Mouse (Mus musculus) E14TG2a.4 (cell line): ENCODE results near the gene Wdr18.

Source experiments
- H3K27me3 ChIP-seq: 2 replicates; pipeline ENCODE4 v1.6.1; 2014; ENCODE audit warnings: low read length, control low read depth; ENCODE audit not compliant: insufficient read depth
- H3K36me3 ChIP-seq: 2 replicates; pipeline ENCODE4 v1.6.1; 2014; ENCODE audit warnings: low read length, control low read depth; ENCODE audit not compliant: insufficient read depth
- H3K4me1 ChIP-seq: replicated peaks from 2 replicates; pipeline ENCODE4 v1.6.1; 2014; ENCODE audit warnings: low read depth, low read length, control low read depth
- H3K4me3 ChIP-seq: replicated peaks from 2 replicates; pipeline ENCODE4 v1.5.1; 2014; ENCODE audit warnings: mild to moderate bottlenecking, low read length
- H3K9me3 ChIP-seq: 2 replicates; pipeline ENCODE4 v1.6.1; 2014; ENCODE audit warnings: low read length, control low read depth
- CTCF ChIP-seq: conservative IDR thresholded peaks from 2 replicates; pipeline ENCODE4 v1.5.1; 2014; ENCODE audit warnings: low read length
- NANOG ChIP-seq: IDR thresholded peaks from 2 replicates; pipeline ENCODE4 v1.6.1; 2014; ENCODE audit warnings: borderline replicate concordance, low read length, mixed read lengths
- POU5F1 ChIP-seq: IDR thresholded peaks from 2 replicates; pipeline ENCODE4 v1.6.1; 2014; ENCODE audit warnings: low read length, borderline replicate concordance

Wdr18 gene

DNA sequence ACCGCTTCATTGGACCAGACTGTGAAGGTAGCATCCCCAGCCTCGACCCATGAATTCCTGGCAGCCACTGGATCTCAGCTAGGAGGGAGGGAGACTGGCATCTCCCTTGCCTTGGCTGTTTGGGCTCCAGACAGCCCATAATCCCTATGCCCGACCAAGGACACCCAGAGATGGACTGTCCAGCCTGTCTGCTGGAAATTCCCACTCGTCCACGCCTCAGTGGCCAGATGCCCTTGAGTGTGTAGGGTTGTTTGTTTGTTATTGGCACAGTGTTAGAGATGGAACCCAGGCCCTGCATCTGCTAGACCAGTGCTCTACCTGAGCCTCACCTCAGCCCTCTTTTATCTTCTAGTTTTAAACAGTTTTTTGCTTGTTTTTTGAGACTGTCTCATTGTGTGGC is 5.4 kb downstream of the Wdr18 start:
- H3K9me3 ChIP-seq, result no peaks in the 10 kb centered on the region
- no peak overlapping the region for H3K4me3 ChIP-seq
- H3K36me3 ChIP-seq, result peaks cover 90% of the 10 kb centered on the region
- peaks cover 9% of the 10 kb centered on the region for H3K27me3 ChIP-seq
- H3K4me1 ChIP-seq, result peaks cover 82% of the 10 kb centered on the region
- no peak for TF ChIP-seq POU5F1
- TF ChIP-seq NANOG, result no peak
- TF ChIP-seq CTCF, result no peak

DNA sequence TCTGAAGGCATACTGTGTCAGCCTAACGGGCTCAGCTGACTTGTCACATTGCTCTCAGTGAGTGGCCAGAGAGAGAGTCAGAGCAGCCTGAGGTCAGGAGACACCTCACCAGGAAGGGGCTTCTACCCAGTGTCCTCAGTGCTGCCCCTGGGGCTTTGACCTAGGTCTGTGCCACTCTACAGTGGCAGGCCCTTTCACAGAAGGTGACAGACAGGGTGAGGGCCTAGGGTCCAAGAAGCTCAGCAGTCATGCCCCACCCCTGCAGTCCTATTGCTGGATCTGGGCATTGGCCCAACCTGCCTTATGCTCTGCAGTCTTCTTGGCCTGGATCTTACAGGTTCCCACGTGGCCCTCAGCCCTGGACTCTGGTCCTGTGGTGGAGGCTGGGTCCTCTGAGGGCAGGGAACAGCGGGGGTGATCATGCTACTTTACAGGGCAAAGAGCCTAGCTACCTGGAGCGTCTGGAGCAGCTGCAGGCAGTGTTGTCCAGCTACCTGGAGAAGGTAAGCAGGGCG is 7.0 kb downstream of the Wdr18 start:
- Histone ChIP-seq H3K27me3 (peaks cover 26% of the 10 kb centered on the region), H3K4me3 (no peak overlapping the region), H3K9me3 (no peaks in the 10 kb centered on the region), H3K36me3 (peaks cover 77% of the 10 kb centered on the region), H3K4me1 (peaks cover 82% of the 10 kb centered on the region)
- TF ChIP-seq CTCF (no peak), NANOG (no peak), POU5F1 (no peak)

DNA sequence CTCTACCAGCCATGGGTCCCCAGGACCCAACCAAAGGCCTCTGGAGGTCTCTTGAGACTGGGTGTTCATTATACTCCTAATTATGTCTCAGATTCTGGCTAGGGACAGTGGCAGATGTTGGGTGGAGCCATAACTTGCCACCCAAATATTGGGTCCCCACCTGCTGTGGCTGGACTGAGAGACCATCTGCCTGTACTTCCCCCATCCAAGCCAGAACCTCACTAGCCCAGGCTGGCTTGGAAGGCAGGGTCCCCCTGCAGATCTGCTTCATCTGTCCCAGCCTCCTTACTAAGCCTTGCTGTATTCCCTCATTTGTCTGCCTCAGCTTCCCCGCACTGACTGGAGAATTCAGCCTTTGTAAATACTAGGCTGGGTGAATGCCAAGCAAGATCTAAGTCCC is 8.2 kb downstream of the Wdr18 start:
- no peaks in the 10 kb centered on the region for H3K9me3 ChIP-seq
- TF ChIP-seq NANOG (no peak), POU5F1 (no peak)
- no peak overlapping the region for H3K4me3 ChIP-seq
- peaks cover 37% of the 10 kb centered on the region for H3K27me3 ChIP-seq
- peaks cover 80% of the 10 kb centered on the region for H3K4me1 ChIP-seq
- peaks cover 65% of the 10 kb centered on the region for H3K36me3 ChIP-seq

DNA sequence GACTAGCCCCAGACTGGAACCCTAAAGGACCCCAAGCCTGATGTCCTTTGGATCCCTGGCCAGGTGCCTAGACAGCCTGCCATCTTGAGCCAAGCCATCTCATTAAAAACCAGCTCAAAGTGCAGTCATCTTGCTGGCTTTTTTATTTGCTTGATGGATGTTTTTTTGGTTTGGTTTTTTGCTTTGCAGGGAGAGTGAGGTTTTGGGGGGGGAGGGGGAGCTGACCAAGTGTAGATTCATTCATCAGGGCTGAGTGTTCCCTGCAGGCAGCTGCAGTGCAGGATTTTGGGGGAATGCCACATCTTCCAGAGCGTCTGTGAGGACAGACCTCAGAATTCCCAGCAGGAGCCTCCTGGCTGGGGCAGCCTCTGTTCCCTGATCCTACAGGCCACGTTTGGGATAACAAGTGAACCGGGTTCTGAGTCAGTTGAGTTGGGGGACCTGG is 9.2 kb downstream of the Wdr18 start:
- H3K27me3 ChIP-seq, result peaks cover 46% of the 10 kb centered on the region
- H3K4me3 ChIP-seq, result no peak overlapping the region
- TF ChIP-seq NANOG (no peak), POU5F1 (no peak), CTCF (no peak)
- peaks cover 55% of the 10 kb centered on the region for H3K36me3 ChIP-seq
- peaks cover 80% of the 10 kb centered on the region for H3K4me1 ChIP-seq
- H3K9me3 ChIP-seq, result no peaks in the 10 kb centered on the region

DNA sequence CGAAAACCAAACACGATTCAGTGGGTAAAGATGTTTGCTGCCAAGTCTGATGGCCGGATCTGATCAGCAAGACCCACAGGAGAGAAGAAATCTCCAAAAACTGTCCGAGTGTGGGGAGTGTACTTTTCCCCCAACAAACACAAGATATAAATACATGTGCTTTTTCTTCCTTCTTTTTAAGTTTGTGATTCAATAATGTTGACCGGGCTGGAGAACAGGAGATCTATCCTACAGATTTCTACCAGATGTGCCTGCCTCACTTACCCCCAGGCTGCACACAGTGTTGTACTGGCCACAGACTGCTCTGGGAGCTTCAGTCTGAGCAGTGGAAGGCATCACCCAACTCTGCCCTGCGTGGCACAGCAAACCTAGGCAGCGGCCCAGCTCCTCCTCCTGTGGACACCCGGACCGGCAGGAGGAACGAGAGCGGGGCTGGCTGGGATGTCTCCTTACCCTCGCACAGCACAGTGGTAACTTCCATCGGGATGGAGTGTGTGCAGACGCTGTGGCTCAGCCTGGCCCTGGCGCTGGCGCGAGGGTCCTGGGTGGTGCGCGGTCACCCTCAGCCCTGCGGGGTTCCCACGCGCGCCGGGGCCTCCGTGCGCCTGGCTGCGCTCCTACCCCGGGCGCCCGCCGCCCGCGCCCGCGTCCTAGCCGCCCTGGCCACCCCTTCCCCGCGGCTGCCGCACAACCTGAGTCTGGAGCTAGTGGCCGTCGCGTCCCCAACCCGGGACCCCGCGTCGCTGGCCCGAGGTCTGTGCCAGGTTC is 10.6 kb downstream of the Wdr18 start, which contains the start of gene Grin3b:
Gene Grin3b (plus strand): TSS at position 301 of the 768 bp plus-strand sequence.
- peak within 1 kb of the TSS; percentile 81 for H3K4me3 ChIP-seq
- H3K36me3 ChIP-seq, result peaks cover 41% of the 10 kb centered on the region
- H3K9me3 ChIP-seq, result no peaks in the 10 kb centered on the region
- H3K4me1 ChIP-seq, result peaks cover 81% of the 10 kb centered on the region
- TF ChIP-seq POU5F1 (no peak), CTCF (no peak), NANOG (no peak)
- peaks cover 60% of the 10 kb centered on the region for H3K27me3 ChIP-seq

DNA sequence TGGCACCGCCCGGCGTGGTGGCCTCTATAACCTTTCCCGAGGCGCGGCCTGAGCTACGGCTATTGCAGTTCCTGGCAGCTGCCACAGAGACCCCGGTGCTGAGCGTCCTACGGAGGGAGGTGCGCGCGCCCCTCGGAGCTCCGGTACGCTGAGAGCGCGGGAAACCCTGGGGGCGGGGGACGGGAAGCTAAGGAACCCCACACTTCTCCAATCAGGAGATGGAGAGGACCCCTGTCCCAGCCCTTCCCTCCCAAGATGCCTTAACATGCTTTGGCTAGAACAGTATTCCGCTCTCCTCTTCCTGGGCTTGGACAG is 11.2 kb downstream of the Wdr18 start:
- Histone ChIP-seq H3K4me1 (peaks cover 81% of the 10 kb centered on the region), H3K27me3 (peaks cover 66% of the 10 kb centered on the region), H3K4me3 (peak overlapping the region; percentile 81), H3K36me3 (peaks cover 35% of the 10 kb centered on the region), H3K9me3 (no peaks in the 10 kb centered on the region)
- TF ChIP-seq NANOG (no peak), CTCF (no peak), POU5F1 (no peak)

DNA sequence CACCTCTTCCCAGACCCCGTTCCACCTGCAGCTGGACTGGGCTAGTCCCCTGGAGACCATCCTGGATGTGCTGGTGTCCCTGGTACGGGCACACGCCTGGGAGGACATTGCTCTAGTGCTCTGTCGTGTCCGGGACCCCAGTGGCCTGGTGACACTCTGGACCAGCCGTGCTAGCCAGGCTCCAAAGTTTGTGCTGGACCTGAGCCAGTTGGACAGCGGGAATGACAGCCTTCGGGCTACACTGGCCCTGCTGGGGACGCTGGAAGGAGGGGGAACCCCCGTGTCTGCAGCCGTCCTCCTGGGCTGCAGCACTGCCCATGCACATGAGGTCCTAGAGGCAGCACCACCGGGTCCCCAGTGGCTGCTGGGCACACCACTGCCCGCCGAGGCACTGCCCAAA is 12.9 kb downstream of the Wdr18 start:
- Histone ChIP-seq H3K36me3 (peaks cover 26% of the 10 kb centered on the region), H3K27me3 (peaks cover 77% of the 10 kb centered on the region), H3K4me3 (peak overlapping the region; percentile 39; the same call in 1 of the 2 replicates), H3K4me1 (peaks cover 78% of the 10 kb centered on the region), H3K9me3 (no peaks in the 10 kb centered on the region)
- TF ChIP-seq NANOG, result no peak
- TF ChIP-seq CTCF, result no peak
- no peak for TF ChIP-seq POU5F1

DNA sequence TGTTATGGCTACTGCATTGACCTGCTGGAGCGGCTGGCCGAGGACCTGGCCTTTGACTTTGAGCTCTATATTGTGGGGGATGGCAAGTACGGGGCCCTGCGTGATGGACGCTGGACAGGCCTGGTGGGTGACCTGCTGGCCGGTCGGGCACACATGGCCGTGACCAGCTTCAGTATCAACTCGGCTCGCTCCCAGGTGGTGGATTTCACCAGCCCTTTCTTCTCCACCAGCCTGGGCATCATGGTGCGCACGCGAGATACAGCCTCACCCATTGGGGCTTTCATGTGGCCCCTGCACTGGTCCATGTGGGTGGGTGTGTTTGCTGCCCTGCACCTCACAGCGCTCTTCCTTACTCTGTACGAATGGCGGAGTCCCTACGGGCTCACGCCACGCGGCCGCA is 14.1 kb downstream of the Wdr18 start:
- Histone ChIP-seq H3K4me3 (0 out of 2 replicates have a peak overlapping the region, but pooled peaks have one; percentile 3), H3K36me3 (peaks cover 25% of the 10 kb centered on the region), H3K4me1 (peaks cover 81% of the 10 kb centered on the region), H3K27me3 (peaks cover 80% of the 10 kb centered on the region), H3K9me3 (no peaks in the 10 kb centered on the region)
- TF ChIP-seq POU5F1, result no peak
- TF ChIP-seq NANOG, result no peak
- no peak for TF ChIP-seq CTCF

DNA sequence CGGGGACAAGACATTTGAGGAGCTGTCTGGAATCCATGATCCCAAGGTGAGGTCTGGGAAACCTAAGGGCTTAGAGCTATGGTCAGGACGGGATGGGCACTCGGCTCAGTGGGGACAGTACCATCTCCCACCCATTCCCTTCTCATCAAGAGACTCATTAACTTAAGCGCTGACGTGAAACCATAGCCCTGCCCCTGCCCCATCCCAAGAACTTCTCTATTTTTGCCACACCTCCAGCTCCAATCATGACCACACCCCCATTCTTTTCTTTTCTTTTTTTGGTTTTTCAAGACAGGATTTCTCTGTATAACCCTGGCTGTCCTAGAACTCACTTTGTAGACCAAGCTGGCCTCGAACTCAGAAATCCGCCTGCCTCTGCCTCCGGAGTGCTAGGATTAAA is 14.7 kb downstream of the Wdr18 start:
- H3K4me1 ChIP-seq, result peaks cover 81% of the 10 kb centered on the region
- H3K4me3 ChIP-seq, result no peak overlapping the region
- peaks cover 75% of the 10 kb centered on the region for H3K27me3 ChIP-seq
- H3K36me3 ChIP-seq, result peaks cover 25% of the 10 kb centered on the region
- no peak for TF ChIP-seq CTCF
- TF ChIP-seq NANOG, result no peak
- TF ChIP-seq POU5F1, result no peak
- no peaks in the 10 kb centered on the region for H3K9me3 ChIP-seq
